Mouse (Mus musculus) embryonic fibroblast, embryonic 13.5 days (primary cell): ENCODE data around the gene Alg2. TPM values are rescaled to one million over a fixed set of nuclear protein-coding genes. Genes with fewer than 3 reads are reported as not detected.

Source experiments
- H3K27ac ChIP-seq: 2 replicates; pipeline ENCODE4 v1.5.1; 2012; ENCODE audit warnings: low read length, control low read depth, inconsistent platforms; ENCODE audit not compliant: insufficient read depth
- H3K4me1 ChIP-seq: 2 replicates; pipeline ENCODE4 v1.6.1; 2011; ENCODE audit warnings: low read length; ENCODE audit not compliant: control insufficient read depth, insufficient read depth
- H3K4me3 ChIP-seq: 2 replicates; pipeline ENCODE4 v1.5.1; 2011; ENCODE audit warnings: mild to moderate bottlenecking, control low read depth, low read length; ENCODE audit not compliant: insufficient read depth
- CTCF ChIP-seq: IDR thresholded peaks from 2 replicates; pipeline ENCODE4 v1.5.1; 2011; ENCODE audit warnings: mild to moderate bottlenecking, control low read depth, low read length, moderate library complexity, borderline replicate concordance; ENCODE audit not compliant: insufficient read depth
- POLR2A ChIP-seq: IDR thresholded peaks from 2 replicates; pipeline ENCODE4 v1.6.1; 2011; ENCODE audit warnings: low read depth, mild to moderate bottlenecking, control low read depth, low read length, moderate library complexity
- polyA plus RNA-seq: library from polyadenylated mRNA; stranded (reverse); fragments of >200 nt; gene quantifications from 2 replicates; pipeline ENCODE4 v1.2.4, GENCODE M21; 2011; ENCODE audit warnings: low read depth; ENCODE audit not compliant: missing spikeins, insufficient read length

The Alg2 gene
- polyA plus RNA-seq: 29.1 and 34.0 TPM in 2 replicates

DNA sequence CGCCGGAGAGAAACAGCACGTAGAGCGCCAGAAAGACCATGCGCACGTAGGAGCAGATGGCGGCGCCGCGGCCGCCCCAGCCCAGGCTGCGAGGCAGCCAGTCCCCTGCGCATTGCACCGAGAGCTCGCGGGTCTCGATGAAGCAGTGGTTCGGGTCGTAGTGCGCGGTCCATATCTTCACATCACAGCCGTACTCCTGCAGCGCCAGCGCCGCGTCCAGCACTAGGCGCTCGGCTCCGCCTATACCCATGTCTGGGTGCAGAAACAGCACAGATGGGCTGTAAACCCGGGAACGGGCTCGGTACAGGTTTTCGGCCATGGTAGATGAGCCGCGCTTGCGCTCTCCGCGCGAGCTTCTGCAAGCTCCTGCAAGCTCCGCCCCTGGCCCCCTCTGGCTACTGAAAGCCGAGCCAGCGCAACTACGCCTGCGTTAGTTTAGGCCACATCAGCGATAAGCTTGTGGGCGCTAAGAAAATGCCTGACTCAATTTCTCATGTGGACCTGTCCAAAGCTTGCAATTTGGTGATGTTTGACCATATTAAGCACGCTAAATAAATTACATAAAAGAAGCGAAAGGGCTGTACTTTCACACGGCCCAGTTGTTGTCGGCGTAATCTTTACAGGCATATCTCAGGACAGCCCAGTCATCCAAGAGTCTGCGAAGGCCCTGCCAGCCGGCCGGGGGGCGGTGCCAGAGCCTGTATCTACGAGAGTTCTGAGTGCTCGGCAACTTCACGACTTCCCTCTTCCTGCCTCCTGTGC lies at the start of gene Alg2, which contains the start of gene Sec61b:
TSS of gene Alg2 (minus strand) at position 366 of the 762 bp plus-strand sequence.
TSS of gene Sec61b (plus strand) at position 691 of the 762 bp plus-strand sequence.
- Histone ChIP-seq H3K27ac (peak within 1 kb of the TSS; percentile 76), H3K4me1 (peaks cover 6% of the 10 kb centered on the region; the same call in 1 of the 2 replicates), H3K4me3 (peak within 1 kb of the TSS; percentile 81)
- TF ChIP-seq CTCF (no peak), POLR2A (peak; percentile 81)

- no peak overlapping the region for H3K4me3 ChIP-seq
Observed at GRCm38 (mm10) chr4:47521884-47522605, 47.9 kb upstream of the Alg2 start.

DNA sequence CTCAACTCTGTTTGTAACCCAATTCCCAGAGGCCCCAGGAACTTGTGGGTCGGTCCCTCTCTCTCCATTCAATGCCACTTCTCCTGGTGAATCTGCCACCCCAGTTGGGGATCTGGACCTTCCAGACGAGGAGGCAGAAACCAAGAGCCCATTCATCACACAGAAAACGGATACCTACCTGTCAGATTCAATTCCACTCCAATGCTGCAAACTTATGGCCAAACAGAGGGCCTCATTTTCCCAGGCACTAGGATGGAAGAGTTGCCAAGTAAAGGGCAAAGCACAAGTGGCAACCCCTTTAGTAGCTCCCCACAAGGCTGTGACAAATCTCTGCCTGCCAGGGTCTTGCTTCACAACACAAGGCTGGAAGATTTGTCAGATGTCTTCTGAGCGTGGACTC lies 45.9 kb upstream of the Alg2 start:
- TF ChIP-seq CTCF (no peak), POLR2A (no peak)

More at GRCm38 (mm10) chr4:47521884-47522605, 47.9 kb upstream of the Alg2 start:
- no peaks in the 10 kb centered on the region for H3K4me1 ChIP-seq
- no peak overlapping the region for H3K27ac ChIP-seq
- TF ChIP-seq POLR2A (no peak), CTCF (no peak)

DNA sequence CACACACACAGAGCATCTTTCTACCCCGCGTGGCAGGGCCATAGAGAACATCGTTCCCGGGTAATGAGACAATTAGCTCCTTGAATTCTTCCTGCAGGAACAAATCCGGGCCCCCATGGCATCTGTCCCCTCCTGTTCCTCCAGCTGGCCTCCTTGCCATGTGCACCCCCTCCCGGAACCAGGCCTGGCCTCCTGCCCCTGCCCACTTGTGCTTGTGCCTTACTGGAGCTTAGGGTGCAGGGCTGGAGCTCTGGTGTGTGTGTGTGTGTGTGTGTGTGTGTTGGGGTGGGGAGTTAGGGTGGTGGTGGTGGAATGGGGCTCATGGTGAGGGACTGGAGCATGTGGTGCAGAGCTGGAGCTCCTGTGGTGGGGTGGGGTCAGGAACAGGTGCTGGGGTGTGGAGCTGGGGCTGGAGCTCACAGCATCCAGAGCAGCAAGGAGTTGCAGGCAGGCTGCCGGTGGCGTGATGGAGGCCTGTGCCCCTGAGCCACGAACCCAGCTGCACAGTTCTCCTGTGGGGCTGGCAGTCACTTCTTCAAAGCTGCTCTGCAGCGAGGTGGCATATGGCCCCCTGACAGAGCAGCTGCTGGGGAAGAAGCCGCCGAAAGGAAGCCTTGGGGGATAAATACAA lies 44.5 kb upstream of the Alg2 start:
- no peak for TF ChIP-seq POLR2A
- no peak for TF ChIP-seq CTCF

More for the DNA sequence above, 45.9 kb upstream of the Alg2 start:
- H3K27ac ChIP-seq: no peak overlapping the region
- no peaks in the 10 kb centered on the region for H3K4me1 ChIP-seq
- no peak overlapping the region for H3K4me3 ChIP-seq

DNA sequence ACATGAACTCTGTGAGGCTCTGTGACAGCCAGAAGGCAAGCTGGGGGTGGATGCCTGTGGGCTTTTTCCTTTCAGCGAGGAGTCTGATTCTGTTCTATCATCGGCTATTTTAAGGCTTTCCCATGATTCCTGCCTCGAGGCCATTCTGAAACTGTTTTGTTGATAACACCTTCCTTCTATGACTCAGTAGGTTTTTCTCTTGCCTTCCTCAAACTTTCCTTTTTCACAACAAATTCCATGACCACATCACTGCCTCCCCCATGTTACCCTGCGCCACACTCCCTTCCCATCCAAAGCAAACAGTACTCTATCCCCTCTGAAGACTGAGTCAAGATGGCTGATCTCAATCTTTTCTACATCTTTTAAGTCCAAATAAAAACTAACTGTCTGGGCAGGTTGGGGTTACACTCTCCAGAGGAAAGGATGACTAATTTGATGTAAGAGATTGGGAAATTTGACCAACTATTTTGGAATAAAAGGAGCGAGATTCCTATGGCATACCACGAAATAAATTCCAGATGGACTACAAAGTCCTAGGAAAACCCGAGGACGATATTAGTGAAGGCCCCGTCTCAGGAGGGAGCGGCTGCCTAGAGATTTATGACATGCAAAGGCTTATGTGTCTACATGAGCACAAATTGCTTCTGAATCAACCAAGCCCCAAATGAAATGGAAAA lies 30.8 kb upstream of the Alg2 start:
- TF ChIP-seq CTCF (no peak), POLR2A (no peak)
- Histone ChIP-seq H3K4me1 (peaks cover 6% of the 10 kb centered on the region), H3K4me3 (no peak overlapping the region), H3K27ac (peak overlapping the region; percentile 97)

More for the DNA sequence above, 44.5 kb upstream of the Alg2 start:
- Histone ChIP-seq H3K4me1 (no peaks in the 10 kb centered on the region), H3K4me3 (no peak overlapping the region), H3K27ac (no peak overlapping the region)

- Histone ChIP-seq H3K27ac (no peak overlapping the region), H3K4me1 (peaks cover 6% of the 10 kb centered on the region), H3K4me3 (no peak overlapping the region)
- TF ChIP-seq CTCF (no peak), POLR2A (no peak)
Observed at GRCm38 (mm10) chr4:47503045-47503444, 28.9 kb upstream of the Alg2 start.

DNA sequence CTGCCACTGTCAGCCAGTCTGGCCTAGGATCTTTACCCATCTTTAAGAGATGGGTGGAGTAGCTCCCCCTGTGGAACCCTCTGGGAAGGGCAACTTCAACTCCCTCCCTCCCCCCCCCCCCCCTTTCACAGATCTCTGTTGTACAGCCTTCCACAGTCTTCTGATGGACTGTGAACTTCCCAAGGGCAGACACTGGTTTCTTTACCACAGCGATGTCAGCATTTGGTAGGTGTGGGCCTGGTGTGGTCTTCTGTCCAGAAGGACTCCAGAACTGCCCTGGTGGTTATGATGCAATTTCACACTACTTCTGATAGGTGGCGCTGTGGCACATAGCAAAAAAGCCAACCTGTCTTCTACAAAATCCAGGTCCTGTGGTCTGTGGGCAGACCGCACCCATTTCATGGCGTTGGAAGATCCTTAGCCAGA lies 28.4 kb upstream of the Alg2 start:
- Histone ChIP-seq H3K4me1 (peaks cover 6% of the 10 kb centered on the region), H3K27ac (no peak overlapping the region), H3K4me3 (no peak overlapping the region)
- TF ChIP-seq CTCF (0 out of 2 replicates have a peak, but pooled peaks have one; percentile 10), POLR2A (no peak)

GRCm38 (mm10) chr4:47499121-47499545 lies 25.0 kb upstream of the Alg2 start:
- TF ChIP-seq CTCF (no peak), POLR2A (no peak)
- no peak overlapping the region for H3K4me3 ChIP-seq
- H3K4me1 ChIP-seq: no peaks in the 10 kb centered on the region; the same call in 1 of the 2 replicates
- no peak overlapping the region for H3K27ac ChIP-seq

DNA sequence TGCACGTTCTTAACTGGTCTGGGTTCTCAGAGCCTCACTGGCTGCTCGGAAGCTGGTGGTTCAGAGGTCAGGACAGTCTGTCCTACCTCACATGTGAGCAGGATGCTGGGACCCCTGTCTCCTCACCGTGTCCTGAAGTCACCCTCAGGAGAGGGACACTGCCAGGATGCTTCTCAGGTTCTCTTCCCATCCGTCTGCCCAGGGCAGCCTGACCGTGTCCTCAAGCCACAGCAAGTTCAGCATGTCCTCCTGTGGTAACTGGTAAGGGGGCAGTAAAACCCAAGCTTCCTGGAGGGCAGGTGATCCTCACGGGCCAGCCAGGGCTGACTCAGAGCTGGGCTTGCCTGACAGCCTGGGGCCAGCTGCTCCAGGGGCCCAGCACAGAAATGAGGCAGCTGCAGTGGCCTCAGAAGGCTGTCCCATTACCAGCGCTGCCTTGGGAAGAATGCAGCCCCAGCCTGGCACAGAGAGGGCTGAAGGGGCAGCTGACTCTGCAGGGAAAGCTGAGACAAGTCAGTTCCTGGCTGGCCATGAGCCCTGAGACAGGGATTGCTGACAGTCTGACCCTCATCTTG lies 23.8 kb upstream of the Alg2 start:
- no peak overlapping the region for H3K4me3 ChIP-seq
- no peaks in the 10 kb centered on the region; the same call in 1 of the 2 replicates for H3K4me1 ChIP-seq
- H3K27ac ChIP-seq: no peak overlapping the region
- no peak for TF ChIP-seq CTCF
- no peak for TF ChIP-seq POLR2A
